Mouse (Mus musculus) intestine, embryonic 16.5 days (tissue): ENCODE results near the gene Nedd9. TPM values are rescaled to one million over a fixed set of nuclear protein-coding genes. Genes with fewer than 3 reads are reported as not detected.

Experiments used
- ATAC-seq: fragments of 200-750 bp; cut with Nextera tagmentation; 2 replicates; pipeline ENCODE4 v1.8.0; 2017; ENCODE audit warnings: moderate TSS enrichment, moderate library complexity
- H3K27ac ChIP-seq: fragments of 300-500 bp; sonication (generic); 2 replicates; pipeline ENCODE4 v1.5.1; 2014; ENCODE audit warnings: mild to moderate bottlenecking, low read length
- H3K27me3 ChIP-seq: fragments of 300-500 bp; sonication (generic); replicated peaks from 2 replicates; pipeline ENCODE4 v1.6.1; 2014; ENCODE audit warnings: low read length, control low read depth, mixed read lengths; ENCODE audit not compliant: control insufficient read depth, insufficient read depth
- H3K36me3 ChIP-seq: fragments of 300-500 bp; sonication (generic); 2 replicates; pipeline ENCODE4 v1.6.1; 2014; ENCODE audit warnings: low read length, control low read depth; ENCODE audit not compliant: control insufficient read depth, insufficient read depth
- H3K4me1 ChIP-seq: fragments of 300-500 bp; sonication (generic); 2 replicates; pipeline ENCODE4 v1.6.1; 2014; ENCODE audit warnings: low read length, control low read depth, mixed read lengths; ENCODE audit not compliant: control insufficient read depth, insufficient read depth
- H3K4me2 ChIP-seq: fragments of 300-500 bp; sonication (generic); 2 replicates; pipeline ENCODE4 v1.6.1; 2014; ENCODE audit warnings: low read depth, low read length, control low read depth
- H3K4me3 ChIP-seq: fragments of 300-500 bp; sonication (generic); 2 replicates; pipeline ENCODE4 v1.5.1; 2014; ENCODE audit warnings: mild to moderate bottlenecking, low read length
- H3K9ac ChIP-seq: fragments of 300-500 bp; sonication (generic); 2 replicates; pipeline ENCODE4 v1.6.1; 2014; ENCODE audit warnings: low read depth, low read length
- H3K9me3 ChIP-seq: fragments of 300-500 bp; sonication (generic); 2 replicates; pipeline ENCODE4 v1.6.1; 2016; ENCODE audit warnings: low read length, control low read depth; ENCODE audit not compliant: control insufficient read depth
- WGBS: fragments of 180-500 bp; shearing (Covaris S2); extraction: QIAGEN DNeasy Blood & Tissue Kit; methylation state at CpG from one replicate; pipeline ENCODE4 v1.1.7; 2014; 5-methylcytosine and 5-hydroxymethylcytosine counted together
- polyA plus RNA-seq: library from polyadenylated mRNA; unstranded; fragments of >200 nt; fragmentation: Nextera tagmentation; extraction: Ambion mirVana; gene quantifications from 2 replicates; pipeline ENCODE4 v1.2.1, GENCODE M21; 2015

Gene Nedd9
- polyA plus RNA-seq, 1 experiment from 2014 or later = 38.5 TPM

GRCm38 (mm10) chr13:41500793-41501192 lies 13.6 kb upstream of the Nedd9 start:
- 89% methylated on average over 3 of the region's 3 CpGs for whole genome bisulfite sequencing
- ATAC-seq = no peak

GRCm38 (mm10) chr13:41498611-41499121 lies 11.5 kb upstream of the Nedd9 start:
- Histone ChIP-seq H3K36me3 (no peaks in the 10 kb centered on the region), H3K4me1 (no peaks in the 10 kb centered on the region), H3K4me2 (no peak overlapping the region), H3K4me3 (no peak overlapping the region), H3K27ac (no peak overlapping the region), H3K9me3 (no peaks in the 10 kb centered on the region), H3K27me3 (no peaks in the 10 kb centered on the region), H3K9ac (no peak overlapping the region)
- no peak for ATAC-seq
- 83% methylated on average over 2 of the region's 2 CpGs for WGBS

More at GRCm38 (mm10) chr13:41500793-41501192, 13.6 kb upstream of the Nedd9 start:
- H3K4me2 ChIP-seq = no peak overlapping the region
- H3K36me3 ChIP-seq = no peaks in the 10 kb centered on the region
- no peak overlapping the region for H3K27ac ChIP-seq
- H3K9ac ChIP-seq = no peak overlapping the region
- no peak overlapping the region for H3K4me3 ChIP-seq
- no peaks in the 10 kb centered on the region for H3K9me3 ChIP-seq
- no peaks in the 10 kb centered on the region for H3K27me3 ChIP-seq
- H3K4me1 ChIP-seq = no peaks in the 10 kb centered on the region

GRCm38 (mm10) chr13:41494681-41495080 lies 7.5 kb upstream of the Nedd9 start:
- H3K9me3 ChIP-seq = no peaks in the 10 kb centered on the region
- ATAC-seq = no peak
- WGBS = 88% methylated on average over 2 of the region's 2 CpGs

GRCm38 (mm10) chr13:41491981-41492702 lies 5.0 kb upstream of the Nedd9 start:
- Histone ChIP-seq H3K9me3 (no peaks in the 10 kb centered on the region), H3K4me1 (no peaks in the 10 kb centered on the region), H3K36me3 (no peaks in the 10 kb centered on the region), H3K4me3 (no peak overlapping the region), H3K27me3 (no peaks in the 10 kb centered on the region), H3K27ac (no peak overlapping the region), H3K4me2 (no peak overlapping the region), H3K9ac (no peak overlapping the region)
- 75% methylated on average over 8 of the region's 8 CpGs for WGBS
- ATAC-seq = no peak

More at GRCm38 (mm10) chr13:41494681-41495080, 7.5 kb upstream of the Nedd9 start:
- H3K4me3 ChIP-seq = no peak overlapping the region
- no peak overlapping the region for H3K9ac ChIP-seq
- no peaks in the 10 kb centered on the region for H3K36me3 ChIP-seq
- H3K27ac ChIP-seq = no peak overlapping the region
- H3K4me1 ChIP-seq = no peaks in the 10 kb centered on the region
- no peaks in the 10 kb centered on the region for H3K27me3 ChIP-seq
- no peak overlapping the region for H3K4me2 ChIP-seq

GRCm38 (mm10) chr13:41491522-41491921 lies 4.4 kb upstream of the Nedd9 start:
- H3K27ac ChIP-seq = no peak overlapping the region
- H3K9ac ChIP-seq = no peak overlapping the region
- H3K36me3 ChIP-seq = no peaks in the 10 kb centered on the region
- H3K4me1 ChIP-seq = no peaks in the 10 kb centered on the region
- no peak overlapping the region for H3K4me3 ChIP-seq
- ATAC-seq = no peak
- no peak overlapping the region for H3K4me2 ChIP-seq
- 77% methylated on average over 7 of the region's 7 CpGs for WGBS
- no peaks in the 10 kb centered on the region for H3K9me3 ChIP-seq
- H3K27me3 ChIP-seq = no peaks in the 10 kb centered on the region

- Histone ChIP-seq H3K9me3 (no peaks in the 10 kb centered on the region), H3K27me3 (no peaks in the 10 kb centered on the region), H3K4me3 (no peak overlapping the region), H3K9ac (no peak overlapping the region), H3K4me2 (no peak overlapping the region), H3K4me1 (no peaks in the 10 kb centered on the region), H3K36me3 (no peaks in the 10 kb centered on the region), H3K27ac (no peak overlapping the region)
- 76% methylated on average over 8 of the region's 8 CpGs for WGBS
- ATAC-seq = no peak
Observed at GRCm38 (mm10) chr13:41490282-41490681, 3.1 kb upstream of the Nedd9 start.

- H3K27ac ChIP-seq = no peak overlapping the region
- no peaks in the 10 kb centered on the region for H3K4me1 ChIP-seq
- H3K4me2 ChIP-seq = no peak overlapping the region
- H3K4me3 ChIP-seq = no peak overlapping the region
- no peak for ATAC-seq
- H3K9me3 ChIP-seq = no peaks in the 10 kb centered on the region
- no peaks in the 10 kb centered on the region for H3K27me3 ChIP-seq
- no peak overlapping the region for H3K9ac ChIP-seq
- WGBS = 39% methylated on average over 9 of the region's 9 CpGs
- H3K36me3 ChIP-seq = no peaks in the 10 kb centered on the region
Observed at GRCm38 (mm10) chr13:41489705-41490275, 2.6 kb upstream of the Nedd9 start.

GRCm38 (mm10) chr13:41487409-41487743 lies 214 bp upstream of the Nedd9 start:
- H3K9me3 ChIP-seq = no peaks in the 10 kb centered on the region
- no peaks in the 10 kb centered on the region for H3K27me3 ChIP-seq
- 78% methylated on average over 2 of the region's 2 CpGs for WGBS
- no peaks in the 10 kb centered on the region for H3K4me1 ChIP-seq
- no peak overlapping the region for H3K27ac ChIP-seq
- H3K9ac ChIP-seq = no peak overlapping the region
- H3K4me2 ChIP-seq = no peak overlapping the region
- H3K36me3 ChIP-seq = no peaks in the 10 kb centered on the region
- no peak for ATAC-seq
- H3K4me3 ChIP-seq = no peak overlapping the region

GRCm38 (mm10) chr13:41483966-41484365 lies 3.2 kb downstream of the Nedd9 start:
- Histone ChIP-seq H3K9ac (no peak overlapping the region), H3K4me3 (no peak overlapping the region), H3K27ac (no peak overlapping the region), H3K4me1 (no peaks in the 10 kb centered on the region), H3K36me3 (no peaks in the 10 kb centered on the region), H3K9me3 (no peaks in the 10 kb centered on the region), H3K4me2 (no peak overlapping the region), H3K27me3 (no peaks in the 10 kb centered on the region)
- no peak for ATAC-seq
- WGBS = 92% methylated on average over 7 of the region's 7 CpGs
